Mouse (Mus musculus) testis, adult 2 months (tissue): ENCODE measurements at regions not wholly inside any gene's neighbourhood (a gene's known extent, or its start where the extent isn't known, plus 50 kb on each side); places are given as distances from the start of the nearest gene placed in this dataset.

ENCODE experiments used
- CTCF ChIP-seq: fragments of 200-500 bp; IDR thresholded peaks from 2 replicates; pipeline ENCODE4 v1.5.1; 2012; ENCODE audit warnings: low read depth, mild to moderate bottlenecking, inconsistent platforms, low read length, moderate library complexity; ENCODE audit not compliant: control insufficient read depth, insufficient read depth, insufficient replicate concordance
- POLR2A ChIP-seq: fragments of 200-500 bp; IDR thresholded peaks from 2 replicates; pipeline ENCODE4 v1.6.1; 2012; ENCODE audit warnings: low read depth, mild to moderate bottlenecking, inconsistent platforms, low read length, moderate library complexity; ENCODE audit not compliant: control insufficient read depth

DNA sequence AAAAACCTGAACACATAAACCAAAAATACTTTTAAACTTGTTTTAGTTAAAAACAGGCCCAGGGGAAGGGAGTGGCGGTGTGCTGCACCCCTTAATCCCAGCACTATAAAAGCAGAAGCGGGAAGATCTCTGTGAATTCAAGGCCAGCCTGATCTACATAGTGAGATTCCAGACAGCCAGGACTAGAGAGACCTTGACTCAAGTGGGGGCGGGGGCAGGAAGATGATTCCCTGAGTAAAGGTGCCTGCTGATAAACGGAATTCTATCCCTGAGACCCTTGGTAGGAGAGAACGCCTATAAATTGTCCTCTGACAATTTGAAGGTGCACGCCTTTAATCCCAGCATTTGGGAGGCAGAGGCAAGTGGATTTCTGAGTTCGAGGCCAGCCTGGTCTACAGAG lies 53.4 kb upstream of the Larp1 start:
- no peak for TF ChIP-seq CTCF
- no peak for TF ChIP-seq POLR2A
